1 mouse cellular context compared by ENCODE assay signal in genomic region chr12:69166861-69167581, GRCm38 (mm10). TPM values are rescaled to one million over a fixed set of nuclear protein-coding genes. Genes with fewer than 3 reads are reported as not detected.
"Had no signal": no experiment of that assay in that cellular context is flagged by ENCODE, and none has a peak within 500 bp of the region (broad histone marks: within the 10 kb centered on the region; RNA-seq: fewer than 3 reads in every experiment).

No protein-coding gene starts in this region.

RNA-seq across cellular contexts. Expression of gene Lrr1, which starts 1.6 kb away (rescaled TPM):
- total RNA-seq: monocyte, adult 5-6 weeks had no signal
